Mouse (Mus musculus) embryonic facial prominence, embryonic 13.5 days (tissue): ENCODE data around the gene Matn1. TPM values are rescaled to one million over a fixed set of nuclear protein-coding genes. Genes with fewer than 3 reads are reported as not detected.

Experiments
- ATAC-seq: fragments of 200-750 bp; cut with Nextera tagmentation; 2 replicates; pipeline ENCODE4 v1.8.0; 2017; ENCODE audit warnings: low read depth; ENCODE audit not compliant: insufficient number of reproducible peaks, insufficient read depth, low FRiP score, low TSS enrichment
- H3K27ac ChIP-seq: fragments of 300-500 bp; sonication (generic); 2 replicates; pipeline ENCODE4 v1.5.1; 2015; ENCODE audit warnings: moderate library complexity, mild to moderate bottlenecking, inconsistent platforms
- H3K27me3 ChIP-seq: fragments of 300-500 bp; sonication (generic); 2 replicates; pipeline ENCODE4 v1.6.1; 2015; ENCODE audit warnings: mild to moderate bottlenecking, inconsistent platforms
- H3K36me3 ChIP-seq: fragments of 300-500 bp; sonication (generic); 2 replicates; pipeline ENCODE4 v1.6.1; 2015; ENCODE audit warnings: mild to moderate bottlenecking, inconsistent platforms
- H3K4me1 ChIP-seq: fragments of 300-500 bp; sonication (generic); 2 replicates; pipeline ENCODE4 v1.6.1; 2015; ENCODE audit warnings: inconsistent platforms
- H3K4me2 ChIP-seq: fragments of 300-500 bp; sonication (generic); 2 replicates; pipeline ENCODE4 v1.6.1; 2015; ENCODE audit warnings: moderate library complexity, mild to moderate bottlenecking, inconsistent platforms
- H3K4me3 ChIP-seq: fragments of 300-500 bp; sonication (generic); 2 replicates; pipeline ENCODE4 v1.5.1; 2015; ENCODE audit warnings: mild to moderate bottlenecking, inconsistent platforms
- H3K9ac ChIP-seq: fragments of 300-500 bp; sonication (generic); 2 replicates; pipeline ENCODE4 v1.6.1; 2015; ENCODE audit warnings: mild to moderate bottlenecking, inconsistent platforms
- H3K9me3 ChIP-seq: fragments of 300-500 bp; sonication (generic); 2 replicates; pipeline ENCODE4 v1.6.1; 2016; ENCODE audit warnings: inconsistent platforms
- WGBS: fragments of 180-500 bp; shearing (Covaris S2); methylation state at CpG from one replicate; pipeline ENCODE4 v1.1.7; 2015; ENCODE audit warnings: mixed read lengths; 5-methylcytosine and 5-hydroxymethylcytosine counted together
- polyA plus RNA-seq: library from polyadenylated mRNA; unstranded; fragments of >200 nt; fragmentation: Nextera tagmentation; extraction: Ambion mirVana; gene quantifications from 2 replicates; pipeline ENCODE4 v1.2.1, GENCODE M21; 2015

The Matn1 gene
- polyA plus RNA-seq, 1 experiment from 2014 or later, result 28.7 TPM

DNA sequence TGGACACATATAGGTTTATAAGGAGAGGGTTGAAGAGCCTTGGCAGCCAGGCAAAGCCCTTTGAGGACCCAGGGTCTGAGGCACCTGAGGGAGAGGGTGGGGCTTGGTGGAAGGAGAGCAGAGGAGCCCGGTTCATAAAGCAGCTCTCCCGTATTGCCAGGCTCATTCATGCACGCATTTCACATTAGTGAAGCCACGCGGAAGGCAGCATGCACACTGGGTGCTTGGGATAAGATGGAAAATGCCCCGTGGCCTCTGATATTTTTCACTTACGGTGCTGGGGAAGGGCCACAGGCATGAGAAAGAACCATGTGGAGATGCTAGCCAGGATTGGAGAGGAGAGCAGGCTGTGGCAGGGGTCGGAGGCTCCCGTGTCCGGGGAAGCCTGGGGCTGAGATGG, 13.0 kb downstream of the Matn1 start:
- Histone ChIP-seq H3K9me3 (no peaks in the 10 kb centered on the region), H3K36me3 (no peaks in the 10 kb centered on the region), H3K27me3 (no peaks in the 10 kb centered on the region; the same call in 1 of the 2 replicates), H3K27ac (no peak overlapping the region), H3K4me3 (no peak overlapping the region), H3K4me1 (no peaks in the 10 kb centered on the region), H3K4me2 (no peak overlapping the region), H3K9ac (no peak overlapping the region)
- ATAC-seq, result no peak
- WGBS, result 76% methylated on average over 10 of the region's 10 CpGs

DNA sequence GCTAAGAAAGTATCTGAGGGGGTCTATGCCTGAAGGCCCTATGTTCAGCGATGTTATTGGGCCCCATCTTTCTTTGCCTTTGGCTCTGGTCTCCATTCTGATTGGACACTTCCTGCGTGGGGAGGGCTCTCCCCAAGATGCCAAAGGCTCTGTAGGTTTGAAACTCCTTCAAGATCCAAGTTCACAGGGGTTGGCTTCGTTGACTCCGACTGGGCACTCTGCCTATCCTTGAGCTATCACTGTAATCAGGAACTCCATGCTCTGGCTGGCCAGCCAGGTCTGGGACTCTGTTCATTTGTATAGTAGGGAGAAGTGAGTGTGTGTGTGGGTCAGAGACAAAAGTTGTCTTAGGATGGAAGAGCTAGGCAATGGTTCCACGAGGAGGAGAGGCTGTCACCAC, 14.6 kb downstream of the Matn1 start:
- H3K36me3 ChIP-seq, result no peaks in the 10 kb centered on the region
- no peak overlapping the region for H3K27ac ChIP-seq
- WGBS, result 66% methylated on average over 5 of the region's 5 CpGs
- no peaks in the 10 kb centered on the region; the same call in 1 of the 2 replicates for H3K27me3 ChIP-seq
- ATAC-seq, result no peak
- H3K4me3 ChIP-seq, result no peak overlapping the region
- H3K9me3 ChIP-seq, result no peaks in the 10 kb centered on the region
- H3K4me1 ChIP-seq, result no peaks in the 10 kb centered on the region
- H3K4me2 ChIP-seq, result no peak overlapping the region
- no peak overlapping the region for H3K9ac ChIP-seq

- no peak for ATAC-seq
- Histone ChIP-seq H3K36me3 (no peaks in the 10 kb centered on the region), H3K4me2 (no peak overlapping the region), H3K27me3 (no peaks in the 10 kb centered on the region; the same call in 1 of the 2 replicates), H3K27ac (no peak overlapping the region), H3K9ac (no peak overlapping the region), H3K4me1 (no peaks in the 10 kb centered on the region), H3K4me3 (no peak overlapping the region), H3K9me3 (no peaks in the 10 kb centered on the region)
- 45% methylated on average over 6 of the region's 6 CpGs for WGBS
Measured at GRCm38 (mm10) chr4:130959678-130960077, 15.5 kb downstream of the Matn1 start.

- ATAC-seq, result 0 out of 2 replicates have a peak, but pooled peaks have one; percentile 28
- H3K36me3 ChIP-seq, result no peaks in the 10 kb centered on the region
Measured at GRCm38 (mm10) chr4:130960118-130960734, 16.0 kb downstream of the Matn1 start.

DNA sequence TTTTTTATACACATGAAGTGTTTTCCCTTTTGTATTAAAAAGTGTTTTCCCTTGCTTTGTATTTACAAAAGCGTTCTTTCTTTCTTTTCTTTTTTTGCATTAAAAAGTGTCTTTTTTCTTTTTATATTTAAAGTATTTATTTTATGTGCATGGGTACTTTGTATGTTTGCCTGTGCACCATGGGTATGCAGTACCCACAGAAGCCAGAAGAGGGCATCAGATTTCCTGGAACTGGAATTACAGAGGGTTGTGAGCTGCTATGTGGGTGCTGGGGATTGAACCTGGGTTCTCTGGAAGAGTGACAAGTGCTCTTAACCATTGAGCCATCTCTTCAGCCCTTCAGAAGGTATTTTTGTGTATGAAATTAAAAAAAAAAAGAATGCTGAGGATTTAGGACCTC, 27.1 kb downstream of the Matn1 start:
- H3K27ac ChIP-seq, result no peak overlapping the region
- H3K36me3 ChIP-seq, result no peaks in the 10 kb centered on the region
- no peaks in the 10 kb centered on the region for H3K9me3 ChIP-seq
- no peak overlapping the region for H3K9ac ChIP-seq
- ATAC-seq, result no peak
- H3K4me2 ChIP-seq, result no peak overlapping the region
- WGBS, result 95% methylated on average over 1 of the region's 1 CpGs
- peaks cover 5% of the 10 kb centered on the region; the same call in 1 of the 2 replicates for H3K27me3 ChIP-seq
- peaks cover 13% of the 10 kb centered on the region for H3K4me1 ChIP-seq
- no peak overlapping the region for H3K4me3 ChIP-seq

More at GRCm38 (mm10) chr4:130960118-130960734, 16.0 kb downstream of the Matn1 start:
- Histone ChIP-seq H3K4me1 (no peaks in the 10 kb centered on the region), H3K27me3 (no peaks in the 10 kb centered on the region; the same call in 1 of the 2 replicates), H3K4me3 (no peak overlapping the region), H3K9me3 (no peaks in the 10 kb centered on the region), H3K9ac (no peak overlapping the region), H3K4me2 (no peak overlapping the region), H3K27ac (no peak overlapping the region)
- 30% methylated on average over 9 of the region's 9 CpGs for WGBS

GRCm38 (mm10) chr4:130972421-130972829, 28.2 kb downstream of the Matn1 start:
- no peak overlapping the region for H3K27ac ChIP-seq
- H3K4me2 ChIP-seq, result no peak overlapping the region
- H3K27me3 ChIP-seq, result no peaks in the 10 kb centered on the region
- no peak for ATAC-seq
- H3K4me3 ChIP-seq, result no peak overlapping the region
- H3K36me3 ChIP-seq, result no peaks in the 10 kb centered on the region
- no peaks in the 10 kb centered on the region for H3K9me3 ChIP-seq
- no peak overlapping the region for H3K9ac ChIP-seq
- peaks cover 13% of the 10 kb centered on the region for H3K4me1 ChIP-seq
- 71% methylated on average over 5 of the region's 5 CpGs for WGBS

- Histone ChIP-seq H3K9ac (no peak overlapping the region), H3K9me3 (no peaks in the 10 kb centered on the region), H3K4me3 (no peak overlapping the region), H3K27me3 (no peaks in the 10 kb centered on the region), H3K27ac (peak overlapping the region; percentile 39), H3K4me1 (peaks cover 13% of the 10 kb centered on the region), H3K36me3 (no peaks in the 10 kb centered on the region), H3K4me2 (peak overlapping the region; percentile 14; the same call in 1 of the 2 replicates)
- no peak for ATAC-seq
- WGBS, result 40% methylated on average over 19 of the region's 19 CpGs
Measured at GRCm38 (mm10) chr4:130973332-130974263, 29.4 kb downstream of the Matn1 start.

GRCm38 (mm10) chr4:130978981-130979380, 34.8 kb downstream of the Matn1 start:
- no peak overlapping the region for H3K27ac ChIP-seq
- H3K4me3 ChIP-seq, result no peak overlapping the region
- no peaks in the 10 kb centered on the region for H3K27me3 ChIP-seq
- no peak overlapping the region for H3K4me2 ChIP-seq
- no peaks in the 10 kb centered on the region for H3K9me3 ChIP-seq
- no peak overlapping the region for H3K9ac ChIP-seq
- peaks cover 4% of the 10 kb centered on the region; the same call in 1 of the 2 replicates for H3K4me1 ChIP-seq
- ATAC-seq, result no peak
- H3K36me3 ChIP-seq, result no peaks in the 10 kb centered on the region
- 61% methylated on average over 3 of the region's 3 CpGs for WGBS

- no peak overlapping the region; the same call in 1 of the 2 replicates for H3K4me2 ChIP-seq
- 31% methylated on average over 17 of the region's 17 CpGs for WGBS
- H3K27me3 ChIP-seq, result 0 out of 2 replicates have a peak, but pooled peaks cover 7% of the 10 kb centered on the region
- peaks cover 21% of the 10 kb centered on the region for H3K4me1 ChIP-seq
- no peak overlapping the region for H3K4me3 ChIP-seq
- H3K9ac ChIP-seq, result no peak overlapping the region
- no peaks in the 10 kb centered on the region for H3K9me3 ChIP-seq
- H3K27ac ChIP-seq, result peak overlapping the region; percentile 44; the same call in 1 of the 2 replicates
- H3K36me3 ChIP-seq, result no peaks in the 10 kb centered on the region
- ATAC-seq, result no peak
Measured at GRCm38 (mm10) chr4:130984416-130985182, 40.4 kb downstream of the Matn1 start.

DNA sequence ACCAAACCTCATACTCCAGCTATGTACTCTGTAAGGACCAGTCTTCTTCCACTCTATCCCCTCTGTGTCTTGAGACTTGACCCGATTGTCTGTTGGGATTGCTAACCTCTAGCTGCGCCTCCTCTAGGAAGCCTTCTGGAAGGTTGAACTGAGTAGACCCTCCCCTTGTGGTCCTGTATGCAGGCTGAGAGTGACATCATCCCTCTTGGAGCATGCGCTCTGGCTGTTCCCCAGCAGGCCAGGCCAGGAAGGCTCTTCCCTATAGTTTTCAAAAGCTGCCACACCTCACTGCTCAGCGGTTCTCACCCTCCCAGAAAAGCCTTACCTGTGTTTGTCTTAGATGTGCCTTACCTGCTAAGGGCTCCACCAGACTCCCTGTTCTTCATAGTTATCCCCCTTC, 42.9 kb downstream of the Matn1 start:
- no peak for ATAC-seq
- H3K36me3 ChIP-seq, result no peaks in the 10 kb centered on the region
- H3K4me1 ChIP-seq, result peaks cover 24% of the 10 kb centered on the region
- H3K9me3 ChIP-seq, result no peaks in the 10 kb centered on the region
- no peak overlapping the region for H3K4me2 ChIP-seq
- H3K27ac ChIP-seq, result no peak overlapping the region
- H3K4me3 ChIP-seq, result no peak overlapping the region
- 0 out of 2 replicates have a peak, but pooled peaks cover 7% of the 10 kb centered on the region for H3K27me3 ChIP-seq
- no peak overlapping the region for H3K9ac ChIP-seq
- 72% methylated on average over 4 of the region's 4 CpGs for WGBS

DNA sequence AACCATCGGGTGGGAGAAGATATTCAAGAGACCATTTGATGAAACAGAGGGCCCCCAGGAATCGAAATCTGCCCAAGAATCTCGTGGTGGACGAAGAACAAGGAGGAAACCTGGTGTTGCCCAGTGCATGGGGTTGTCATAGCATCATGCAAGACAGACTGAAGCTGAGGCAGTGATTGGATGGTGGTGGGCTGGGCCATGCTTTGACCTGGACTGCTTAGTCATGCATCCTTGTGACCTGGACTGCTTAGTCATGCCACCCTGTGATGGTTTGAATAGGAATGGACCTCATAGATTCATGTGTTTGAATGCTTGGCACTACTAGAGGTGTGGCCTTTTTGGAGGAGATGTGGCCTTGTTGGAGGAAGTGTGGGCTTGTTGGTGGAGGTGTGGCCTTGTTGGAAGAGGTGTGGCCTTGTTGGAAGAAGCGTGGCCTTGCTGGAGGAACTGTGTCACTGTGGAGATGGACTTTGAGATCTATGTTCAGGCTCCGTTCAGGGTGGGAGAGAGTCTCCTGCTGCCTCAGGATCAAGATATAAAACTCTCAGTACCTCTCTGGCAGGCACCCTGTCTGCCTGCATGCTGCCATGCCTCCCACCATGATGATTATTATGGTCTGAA, 44.1 kb downstream of the Matn1 start:
- H3K27me3 ChIP-seq, result 0 out of 2 replicates have a peak, but pooled peaks cover 7% of the 10 kb centered on the region
- H3K9me3 ChIP-seq, result no peaks in the 10 kb centered on the region
- 79% methylated on average over 6 of the region's 6 CpGs for WGBS
- no peaks in the 10 kb centered on the region for H3K36me3 ChIP-seq
- no peak overlapping the region for H3K27ac ChIP-seq
- no peak overlapping the region for H3K4me3 ChIP-seq
- peaks cover 24% of the 10 kb centered on the region for H3K4me1 ChIP-seq
- no peak for ATAC-seq
- no peak overlapping the region for H3K4me2 ChIP-seq
- no peak overlapping the region for H3K9ac ChIP-seq
